Comparison of ENCODE assay signal across 9 mouse cellular contexts in the genomic region with DNA sequence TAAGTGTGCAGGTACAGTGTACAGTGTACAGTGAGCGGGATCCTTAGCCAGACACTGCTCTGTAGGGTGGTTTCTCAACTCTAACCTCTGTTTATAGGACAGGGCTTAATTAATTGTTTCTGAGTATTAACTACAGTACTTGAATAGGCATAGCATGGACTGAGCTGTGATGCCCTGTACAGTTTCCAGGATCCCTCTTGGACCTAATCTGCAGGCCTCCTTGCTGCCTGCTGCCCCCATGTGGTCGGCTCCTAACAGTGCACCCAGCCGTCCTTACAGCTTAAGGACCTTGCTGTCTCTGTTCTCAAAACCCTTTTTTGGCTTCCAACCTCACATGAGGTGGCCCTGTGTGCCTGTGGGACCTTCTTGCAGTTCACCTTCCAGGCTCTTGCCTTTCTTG. TPM values are rescaled to one million over a fixed set of nuclear protein-coding genes. Genes with fewer than 3 reads are reported as not detected.
DNase-seq lines count a peak whose midpoint lies in the region; ATAC-seq and TF ChIP-seq lines count a peak whose summit lies in the region.
"Had no signal": no experiment of that assay in that cellular context is flagged by ENCODE, and none has a peak within 500 bp of the region (broad histone marks: within the 10 kb centered on the region; RNA-seq: fewer than 3 reads in every experiment).

No protein-coding gene starts in this region.

- H3K9me3 ChIP-seq in limb, embryonic 14.5 days (ENCODE audit: control insufficient read depth, low read length) = no peaks in the 10 kb centered on the region
- H3K9me3 ChIP-seq: embryonic facial prominence, embryonic 15.5 days had no signal

- no peak overlapping the region for H3K4me2 ChIP-seq in limb, embryonic 14.5 days (replicated peaks; ENCODE audit: low read depth, low read length, severe bottlenecking)
- H3K4me2 ChIP-seq: embryonic facial prominence, embryonic 15.5 days had no signal

- no peaks in the 10 kb centered on the region for H3K4me1 ChIP-seq in thymus, adult 2 months (replicated peaks; ENCODE audit: control insufficient read depth, insufficient read depth, low read length)
- peaks cover 15% of the 10 kb centered on the region for H3K4me1 ChIP-seq in limb, embryonic 14.5 days (ENCODE audit: control insufficient read depth, insufficient read depth, low read length)

- no peak for ATAC-seq in limb, embryonic 14.5 days (ENCODE audit: low FRiP score, low read depth)

- no peak overlapping the region for H3K27ac ChIP-seq in thymus, adult 2 months (ENCODE audit: control insufficient read depth, insufficient read depth, low read length)
- H3K27ac ChIP-seq in limb, embryonic 14.5 days (replicated peaks; ENCODE audit: low read depth, low read length) = no peak overlapping the region
- H3K27ac ChIP-seq: embryonic facial prominence, embryonic 15.5 days had no signal

- TF ChIP-seq POLR2A in thymus, adult 2 months (IDR thresholded peaks at IDR 0.05; ENCODE audit: control insufficient read depth, extremely low read depth, insufficient read depth, low read length, poor library complexity) = no peak
- no peak for TF ChIP-seq POLR2A in limb, embryonic 14.5 days (IDR thresholded peaks at IDR 0.05; ENCODE audit: borderline replicate concordance, extremely low read depth, insufficient read depth, insufficient read length)

- H3K27me3 ChIP-seq in thymus, adult 2 months (ENCODE audit: control insufficient read depth, insufficient read depth, low read length) = peaks cover 2% of the 10 kb centered on the region; the same call in 1 of the 2 replicates
- peaks cover 45% of the 10 kb centered on the region for H3K27me3 ChIP-seq in limb, embryonic 14.5 days (ENCODE audit: control insufficient read depth, insufficient read depth, low read length)

- no peak overlapping the region for H3K4me3 ChIP-seq in thymus, adult 2 months (ENCODE audit: control insufficient read depth, insufficient read depth, low read length)
- H3K4me3 ChIP-seq in limb, embryonic 14.5 days (replicated peaks; ENCODE audit: low read length) = no peak overlapping the region
- H3K4me3 ChIP-seq: embryonic facial prominence, embryonic 15.5 days had no signal

- peak; percentile 60 for DNase-seq in thymus, adult 2 months
- no peak for DNase-seq in thymus, adult 18-20 months
- DNase-seq in cerebellum, adult 9-11 months = peak; percentile 47
- DNase-seq in frontal cortex, postnatal 14 days (ENCODE audit: low spot score in 2 of 2) = peak; percentile 60 to 79
- DNase-seq in kidney, adult 9 months = peak; percentile 84
- peak; percentile 70 for DNase-seq in limb, embryonic 14.5 days (ENCODE audit: low spot score)
- peak; percentile 78 for DNase-seq in neural tube, embryonic 10.5 days (ENCODE audit: extremely low spot score, low spot score)
- peak; percentile 77 for DNase-seq in urinary bladder, postnatal 14 days (ENCODE audit: low spot score)

- H3K9ac ChIP-seq in limb, embryonic 14.5 days (ENCODE audit: low read depth, low read length, severe bottlenecking) = no peak overlapping the region
- H3K9ac ChIP-seq: embryonic facial prominence, embryonic 15.5 days had no signal

- 34% methylated on average over 3 of the region's 3 CpGs for WGBS in thymus, adult 2 months
- 30% methylated on average over 3 of the region's 3 CpGs for WGBS in limb, embryonic 14.5 days

- TF ChIP-seq CTCF in thymus, adult 2 months (IDR thresholded peaks at IDR 0.05; ENCODE audit: borderline replicate concordance, control insufficient read depth, extremely low read depth, insufficient read depth, low read length, poor library complexity) = peak; percentile 61; the same call in 1 of the 2 replicates

- H3K36me3 ChIP-seq in thymus, adult 2 months (ENCODE audit: control insufficient read depth, insufficient read depth, low read length) = no peaks in the 10 kb centered on the region
- H3K36me3 ChIP-seq in limb, embryonic 14.5 days (ENCODE audit: control insufficient read depth, insufficient read depth, low read length) = no peaks in the 10 kb centered on the region
- H3K36me3 ChIP-seq: embryonic facial prominence, embryonic 15.5 days had no signal

RNA-seq across cellular contexts. Expression of a gene that starts 2.0 kb away (rescaled TPM):
- 37.4 and 45.8 TPM in 2 replicates for polyA plus RNA-seq in thymus, adult 2 months (2012; rRNA removed)
- polyA plus RNA-seq in limb, embryonic 14.5 days (2012; rRNA removed) = 1.3 and 2.3 TPM in 2 replicates
- polyA plus RNA-seq in limb, embryonic 14.5 days (2014; fragmentation: Nextera tagmentation; extraction: Ambion mirVana) = 0.69 and 0.99 TPM in 2 replicates

Comparison
In these comparisons a context has a peak if more than half of its experiments do, and no peak if none do; other contexts are left out.
1. DNase-seq: peak in thymus, adult 2 months (single experiment), cerebellum, adult 9-11 months (single experiment), frontal cortex, postnatal 14 days (2 of 2), kidney, adult 9 months (single experiment), limb, embryonic 14.5 days (single experiment), neural tube, embryonic 10.5 days (single experiment) and urinary bladder, postnatal 14 days (single experiment); none in thymus, adult 18-20 months (0 of 2).
2. RNA of a gene that starts 2.0 kb away (polyA plus RNA-seq): 37.4 to 45.8 TPM in thymus, adult 2 months; 0.69 to 2.3 TPM in limb, embryonic 14.5 days; every median in the first group is over 10 times any median in the second.